Mouse (Mus musculus) liver (tissue): Measurements from ENCODE around the gene Tgtp1.
"Not testable (repeated sequence)": the region's sequence is repeated elsewhere in the genome, so short reads cannot be mapped to it uniquely, and the experiment has no call there.

ENCODE experiments used
- DNase-seq: peaks from one replicate; pipeline ENCODE4 v3.0.0-alpha.2; 2020; ENCODE audit warnings: mixed read lengths

The Tgtp1 gene

DNA sequence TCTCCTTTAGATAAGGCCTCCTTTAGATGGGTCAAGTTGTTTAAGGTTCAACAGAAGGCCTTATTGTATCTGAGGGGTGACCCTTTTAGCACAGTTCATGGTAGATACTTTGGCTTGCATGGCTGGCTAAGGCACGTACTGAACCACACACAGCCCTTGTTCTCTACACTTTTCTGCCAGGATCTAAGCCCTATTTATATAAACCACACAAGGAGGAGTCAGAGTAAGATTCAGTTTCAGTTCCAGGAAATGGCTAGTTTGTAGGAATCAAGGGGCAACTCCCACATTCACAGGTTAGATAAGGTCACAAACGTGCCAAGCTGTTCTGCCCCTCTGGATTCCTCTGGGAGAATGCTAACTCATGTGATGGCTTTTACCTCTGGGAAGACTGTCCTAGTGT lies at the start of gene Tgtp1:
Tgtp1 (minus strand) TSS at position 155 of the 400 bp plus-strand sequence.
- not testable (repeated sequence) for DNase-seq

DNA sequence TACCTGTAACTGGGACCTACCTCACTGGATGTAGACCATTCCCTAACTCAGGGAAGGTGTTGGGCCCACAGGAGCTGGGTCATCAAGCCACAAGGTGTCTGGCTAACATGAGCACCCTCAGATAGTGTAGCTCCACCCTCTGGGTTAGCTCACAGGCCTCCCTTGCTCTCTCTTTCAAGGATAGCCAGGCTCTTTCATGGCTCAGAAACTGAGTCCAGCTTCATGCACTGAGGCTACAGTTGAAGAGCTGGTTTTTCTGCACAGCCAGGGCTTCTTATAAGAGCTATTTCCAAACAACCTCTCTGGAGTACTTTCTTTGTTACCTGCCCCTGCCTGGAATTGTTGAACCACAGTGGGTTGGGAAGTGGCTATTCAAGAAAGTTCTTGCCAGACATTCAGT lies 18.1 kb upstream of the Tgtp1 start:
- not testable (repeated sequence) for DNase-seq

DNA sequence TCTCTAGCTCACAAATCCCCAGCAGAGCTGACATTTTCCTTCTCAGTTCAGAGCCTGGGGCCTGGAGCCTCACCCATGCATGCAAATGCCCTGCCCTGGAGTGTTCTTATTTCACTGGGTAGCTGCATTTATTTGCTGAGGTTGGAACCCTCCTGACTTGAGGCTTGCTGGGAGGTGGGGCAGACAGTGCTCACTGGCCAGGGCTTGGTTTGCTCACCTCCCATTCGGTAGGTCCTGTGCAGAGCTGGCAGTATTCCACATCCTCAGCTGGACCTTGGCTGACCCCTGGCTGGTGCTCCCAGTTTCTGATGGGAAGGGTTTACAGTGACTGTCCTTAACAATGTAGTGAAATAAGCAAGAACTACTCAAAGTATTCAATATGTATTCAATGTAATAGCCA lies 12.8 kb upstream of the Tgtp1 start:
- DNase-seq, result not testable (repeated sequence)

DNA sequence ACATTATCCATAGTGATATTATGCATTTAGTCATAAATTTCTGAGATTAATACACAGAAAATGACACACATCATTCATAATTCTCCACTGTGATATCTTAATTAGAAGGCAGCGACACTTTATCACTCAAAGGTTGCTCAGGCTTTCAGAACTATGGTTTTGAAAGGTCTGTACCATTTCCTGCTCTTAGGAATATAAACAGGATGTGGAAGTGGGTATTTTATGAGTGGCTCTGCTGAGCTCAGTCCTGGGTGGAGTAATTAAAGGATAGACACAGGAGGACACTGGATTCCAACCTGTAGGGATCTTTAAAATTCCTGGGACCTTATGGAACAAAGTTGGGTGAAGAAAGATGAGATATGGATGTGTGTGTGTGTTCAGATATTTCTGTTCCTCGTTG lies 12.3 kb upstream of the Tgtp1 start:
- DNase-seq, result not testable (repeated sequence)

DNA sequence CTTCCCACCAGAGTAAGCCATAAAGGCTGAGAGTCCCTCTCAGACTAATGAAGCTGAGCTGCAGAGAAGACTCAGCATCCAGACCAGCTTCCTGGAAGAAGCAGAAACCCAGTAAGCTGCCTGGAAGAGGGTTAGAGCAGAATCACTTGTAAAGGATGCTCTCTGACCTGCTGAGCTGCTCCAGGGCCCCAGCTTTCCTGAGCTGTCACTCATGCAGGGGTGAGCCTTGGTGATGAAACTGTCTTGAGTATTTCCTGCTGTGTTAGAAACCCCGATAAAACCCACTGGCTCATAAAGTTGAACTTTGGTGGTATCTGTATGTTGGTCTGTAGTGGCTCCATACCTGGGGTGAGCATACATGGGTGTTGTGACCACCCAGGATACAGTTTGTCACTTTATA lies 6.4 kb upstream of the Tgtp1 start:
- not testable (repeated sequence) for DNase-seq

DNA sequence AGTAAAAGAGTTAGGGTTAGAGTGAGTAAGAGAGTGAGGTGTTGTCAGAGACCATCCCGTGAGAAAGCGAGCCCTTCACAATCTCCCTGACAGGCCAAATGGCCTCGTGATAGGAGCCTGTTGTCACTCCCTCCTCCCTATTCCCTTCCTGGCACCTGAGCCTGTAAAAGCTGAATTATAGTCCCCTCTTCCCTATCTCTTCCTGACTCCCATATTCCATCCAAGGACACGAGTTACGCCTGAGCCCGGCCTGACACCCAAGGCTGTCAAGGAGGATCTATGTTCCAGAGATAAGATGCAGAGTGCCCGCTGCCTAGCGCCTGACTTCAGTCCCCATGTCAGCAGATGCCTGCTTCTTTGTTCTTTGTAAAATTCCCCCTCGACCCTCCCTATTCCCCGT lies 676 bp downstream of the Tgtp1 start:
- DNase-seq, result not testable (repeated sequence)

DNA sequence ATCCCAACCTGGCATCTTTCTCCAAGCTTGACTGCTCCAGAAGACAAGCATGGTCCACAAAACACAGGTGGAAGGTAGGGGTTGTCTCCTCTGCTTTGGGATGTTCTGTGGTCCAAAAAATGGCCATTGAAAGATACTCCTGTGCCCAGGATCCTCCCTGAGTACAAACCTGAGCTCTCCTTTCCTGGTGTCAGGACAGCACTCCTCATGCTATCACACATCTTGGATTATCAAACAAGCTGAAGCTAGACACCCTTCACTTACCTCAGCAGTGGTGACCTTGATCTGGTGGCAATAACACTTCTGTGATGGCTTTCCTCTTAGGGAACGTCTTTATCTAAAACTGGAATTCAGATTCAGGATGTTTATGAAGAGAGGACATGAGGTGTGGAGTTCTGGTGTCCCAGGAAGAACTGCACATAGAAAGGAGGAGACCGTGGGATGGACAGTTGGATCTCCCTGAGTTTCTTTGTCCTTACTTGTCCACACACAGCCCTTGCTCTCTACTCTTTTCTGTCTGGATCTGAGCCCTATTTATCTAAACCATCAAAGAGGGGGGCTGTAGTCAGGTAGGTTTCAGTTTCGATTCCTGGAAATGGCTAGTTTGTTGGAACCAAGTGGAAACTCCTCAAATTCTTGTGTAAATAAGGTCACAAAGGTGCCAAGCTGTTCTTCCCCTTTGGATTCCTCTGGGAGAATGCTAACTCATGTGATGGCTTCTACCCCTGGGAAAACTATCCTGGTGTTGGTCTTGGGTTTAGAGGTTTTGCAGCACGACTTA lies 2.0 kb downstream of the Tgtp1 start, which contains the start of gene Gm12185:
Gm12185 (minus strand) TSS at position 487 of the 781 bp plus-strand sequence.
- DNase-seq, result not testable (repeated sequence)

DNA sequence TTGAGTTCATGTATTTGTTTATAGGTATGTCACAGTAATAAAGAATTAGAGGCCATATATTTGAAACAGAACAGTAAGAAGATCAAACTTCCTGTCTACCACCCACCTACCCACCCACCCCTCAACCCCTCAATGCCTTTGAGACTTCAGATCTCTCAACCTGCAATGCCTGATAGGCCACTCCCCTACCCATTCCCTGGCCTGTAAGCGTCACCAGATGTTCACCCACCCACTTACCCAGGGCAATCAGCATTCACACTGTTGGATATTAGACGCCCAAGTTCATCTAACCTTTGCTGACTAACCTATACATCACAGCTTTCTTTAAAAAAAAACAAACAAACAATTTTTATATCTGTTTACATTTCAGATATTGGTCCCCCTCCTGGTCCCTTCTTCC lies 4.0 kb downstream of the Tgtp1 start:
- not testable (repeated sequence) for DNase-seq

DNA sequence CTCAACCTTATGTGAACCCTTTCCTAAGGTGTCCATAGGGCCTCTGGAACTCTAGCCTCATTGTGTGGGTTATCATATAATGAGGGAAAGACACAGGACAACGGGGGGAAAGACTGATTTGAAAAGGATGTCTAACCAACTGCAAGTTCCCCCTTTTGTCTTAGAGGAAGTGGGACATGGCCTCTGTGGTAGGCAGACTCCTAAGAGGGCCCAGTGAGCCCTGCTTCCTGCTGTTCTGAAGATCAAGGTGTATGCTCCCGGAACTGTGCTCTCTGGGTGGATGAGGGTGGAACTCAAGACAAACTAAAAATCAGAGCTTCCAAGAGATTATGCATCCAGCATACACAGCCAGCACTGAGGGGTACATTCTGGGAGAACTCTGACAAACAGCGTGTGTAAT lies 5.8 kb downstream of the Tgtp1 start:
- not testable (repeated sequence) for DNase-seq

DNA sequence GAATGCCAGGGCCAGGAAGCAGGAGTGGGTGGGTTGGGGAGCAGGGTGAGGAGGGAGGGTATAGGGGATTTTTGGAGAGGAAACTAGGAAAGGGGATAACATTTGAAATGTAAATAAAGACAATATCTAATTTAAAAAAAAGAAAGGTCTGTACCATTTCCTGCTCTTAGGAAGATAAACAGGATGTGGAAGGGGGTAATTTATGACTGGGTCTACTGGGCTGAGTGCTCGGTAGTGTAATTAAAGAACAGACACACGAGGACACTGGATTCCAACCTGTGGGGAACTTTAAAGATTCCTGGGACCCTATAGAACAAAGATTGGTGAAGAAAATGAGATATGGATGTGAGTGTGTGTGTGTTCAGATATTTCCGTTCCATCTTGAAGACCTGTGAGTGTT lies 11.1 kb downstream of the Tgtp1 start:
- DNase-seq, result not testable (repeated sequence)

DNA sequence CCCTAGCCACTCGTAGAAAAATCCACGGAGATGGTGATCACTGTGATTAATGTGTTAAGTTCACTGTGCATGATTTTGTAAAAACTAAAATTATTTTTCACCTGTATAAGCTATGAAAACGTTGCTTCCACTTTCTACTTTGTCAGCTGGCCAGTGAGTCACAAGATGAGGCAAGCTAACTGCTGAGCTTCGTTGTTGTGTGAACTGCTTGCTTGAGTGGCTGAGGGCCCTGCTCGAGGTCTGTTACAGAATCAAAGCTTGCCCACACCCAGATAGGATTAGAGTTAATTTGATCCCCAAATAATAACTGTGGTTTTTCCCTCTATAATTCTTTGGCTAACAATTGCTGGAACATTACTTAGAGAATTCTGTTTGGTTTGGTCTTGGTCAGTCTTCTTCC lies 13.9 kb downstream of the Tgtp1 start:
- not testable (repeated sequence) for DNase-seq

DNA sequence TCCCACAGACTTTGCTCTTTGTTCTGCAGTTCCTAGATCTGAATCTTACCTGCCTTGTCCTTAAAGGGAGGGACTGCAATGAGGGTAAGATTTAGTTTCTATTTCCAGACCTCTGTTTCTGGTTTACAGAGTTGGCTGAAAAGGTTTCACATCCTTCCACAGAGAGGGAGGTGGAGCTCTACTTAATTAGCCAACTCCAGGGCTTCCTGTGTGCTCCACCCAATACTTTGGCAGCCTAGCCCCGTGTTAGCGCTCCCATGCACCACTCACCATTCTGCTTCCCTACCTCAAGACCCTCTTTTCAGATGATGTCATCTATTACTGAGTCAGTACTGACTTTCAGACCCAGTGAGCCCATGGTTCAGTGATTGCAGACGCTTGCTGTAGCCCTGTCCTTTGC lies 14.7 kb downstream of the Tgtp1 start, which contains the start of gene 9930111J21Rik1:
9930111J21Rik1 (minus strand) TSS at position 148 of the 400 bp plus-strand sequence.
- not testable (repeated sequence) for DNase-seq

DNA sequence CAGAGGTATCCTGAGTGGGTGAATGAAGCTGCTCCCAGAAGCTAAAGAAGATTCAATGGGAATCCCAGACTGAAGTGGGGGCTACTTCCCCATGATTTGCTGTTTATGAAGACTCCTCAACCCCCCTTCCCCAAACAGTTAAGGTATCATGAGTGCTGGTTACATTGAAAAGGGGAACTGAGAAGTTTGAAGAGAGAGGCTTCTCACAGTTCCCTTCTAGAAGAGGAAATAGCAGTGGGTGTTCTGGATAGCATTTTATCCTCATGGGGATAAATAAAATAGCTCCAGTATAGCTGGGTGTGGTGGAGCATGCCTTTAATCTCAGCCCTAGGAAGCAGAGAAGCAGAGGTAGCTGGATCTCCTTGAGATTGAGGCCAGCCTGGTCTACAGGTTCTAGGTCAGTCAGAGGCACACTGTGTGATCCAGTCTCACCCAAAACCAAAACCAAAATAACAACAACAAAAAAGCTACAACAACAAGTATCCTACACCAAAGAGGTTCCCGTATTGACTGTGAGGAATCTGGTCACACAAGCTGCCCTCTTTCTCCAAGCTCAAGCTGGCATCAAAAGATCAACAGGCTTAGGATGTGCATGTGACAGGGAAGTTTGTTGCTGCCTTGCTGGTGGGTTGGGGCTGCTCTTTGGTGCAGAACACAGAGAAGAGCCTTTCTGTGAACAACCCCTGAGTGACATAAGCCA lies 15.6 kb downstream of the Tgtp1 start, which contains the start of gene Olfr56:
Olfr56 (plus strand) TSS at position 650 of the 700 bp plus-strand sequence.
- not testable (repeated sequence) for DNase-seq

DNA sequence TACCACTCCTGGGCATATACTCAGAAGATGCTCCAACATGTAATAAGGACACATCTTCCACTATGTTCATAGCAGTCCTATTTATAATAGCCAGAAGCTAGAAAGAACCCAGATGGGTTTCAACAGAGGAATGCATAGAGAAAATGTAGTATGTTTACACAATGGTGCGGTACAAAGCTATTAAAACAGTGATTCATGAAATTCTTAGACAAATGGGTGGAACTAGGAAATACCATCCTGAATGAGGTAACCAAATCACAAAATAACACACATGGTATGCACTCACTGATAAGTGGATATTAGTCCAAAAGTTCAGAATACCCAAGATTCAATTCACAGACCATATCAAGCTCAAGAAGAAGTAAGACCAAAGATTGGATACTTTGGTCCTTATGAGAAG lies 19.3 kb downstream of the Tgtp1 start:
- DNase-seq, result not testable (repeated sequence)

DNA sequence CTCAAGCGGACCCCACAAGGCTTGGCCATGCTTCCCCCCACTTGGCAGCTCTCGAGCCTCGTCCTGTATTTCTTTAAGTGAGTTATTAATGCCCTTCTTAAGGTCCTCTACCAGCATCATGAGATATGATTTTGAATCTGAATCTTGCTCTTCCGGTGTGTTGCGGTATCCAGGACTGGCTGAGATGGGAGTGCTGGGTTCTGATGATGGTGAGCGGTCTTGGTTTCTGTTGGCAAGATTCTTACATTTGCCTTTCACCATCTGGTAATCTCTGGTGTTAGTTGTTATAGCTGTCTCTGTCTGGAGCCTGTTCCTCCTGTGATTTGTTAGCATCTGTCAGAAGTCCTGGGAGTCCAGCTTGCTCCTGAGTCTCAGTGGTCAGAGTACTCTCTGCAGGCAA lies 47.9 kb downstream of the Tgtp1 start, which contains the start of gene Psme2b:
Psme2b (minus strand) TSS at position 101 of the 400 bp plus-strand sequence.
- not testable (repeated sequence) for DNase-seq

DNA sequence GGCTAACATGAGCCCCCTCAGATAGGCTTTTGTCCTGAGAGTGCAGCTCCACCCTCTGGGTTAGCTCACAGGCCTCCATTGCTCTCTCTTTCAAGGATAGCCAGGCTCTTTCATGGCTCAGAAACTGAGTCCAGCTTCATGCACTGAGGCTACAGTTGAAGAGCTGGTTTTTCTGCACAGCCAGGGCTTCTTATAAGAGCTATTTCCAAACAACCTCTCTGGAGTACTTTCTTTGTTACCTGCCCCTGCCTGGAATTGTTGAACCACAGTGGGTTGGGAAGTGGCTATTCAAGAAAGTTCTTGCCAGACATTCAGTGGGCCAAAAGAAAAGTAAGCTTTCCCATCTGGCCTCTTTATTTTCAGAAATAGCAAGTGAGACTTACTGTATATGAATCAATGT lies 54.7 kb downstream of the Tgtp1 start:
- not testable (repeated sequence) for DNase-seq
